Mouse (Mus musculus) cortical plate, adult 2 months (tissue): Measurements from ENCODE around the gene Cpa5.

Experiments used
- CTCF ChIP-seq: fragments of 200-500 bp; IDR thresholded peaks from 2 replicates; pipeline ENCODE4 v1.5.1; 2011; ENCODE audit warnings: mild to moderate bottlenecking, control low read depth, low read length; ENCODE audit not compliant: insufficient read depth; ENCODE audit errors: extremely low read depth
- POLR2A ChIP-seq: fragments of 200-500 bp; IDR thresholded peaks from 2 replicates; pipeline ENCODE4 v1.6.1; 2011; ENCODE audit warnings: mild to moderate bottlenecking, low read length, control low read depth; ENCODE audit not compliant: insufficient read depth; ENCODE audit errors: extremely low read depth

- TF ChIP-seq POLR2A (no peak), CTCF (no peak)
Measured at GRCm38 (mm10) chr6:30592417-30592974, 18.3 kb upstream of the Cpa5 start.
